Mouse (Mus musculus) embryonic fibroblast, embryonic 13.5 days (primary cell): Measurements from ENCODE around the gene Kctd18. TPM values are rescaled to one million over a fixed set of nuclear protein-coding genes. Genes with fewer than 3 reads are reported as not detected.

ENCODE experiments used
- H3K27ac ChIP-seq: 2 replicates; pipeline ENCODE4 v1.5.1; 2012; ENCODE audit warnings: low read length, control low read depth, inconsistent platforms; ENCODE audit not compliant: insufficient read depth
- H3K4me1 ChIP-seq: 2 replicates; pipeline ENCODE4 v1.6.1; 2011; ENCODE audit warnings: low read length; ENCODE audit not compliant: control insufficient read depth, insufficient read depth
- H3K4me3 ChIP-seq: 2 replicates; pipeline ENCODE4 v1.5.1; 2011; ENCODE audit warnings: mild to moderate bottlenecking, control low read depth, low read length; ENCODE audit not compliant: insufficient read depth
- CTCF ChIP-seq: IDR thresholded peaks from 2 replicates; pipeline ENCODE4 v1.5.1; 2011; ENCODE audit warnings: mild to moderate bottlenecking, control low read depth, low read length, moderate library complexity, borderline replicate concordance; ENCODE audit not compliant: insufficient read depth
- POLR2A ChIP-seq: IDR thresholded peaks from 2 replicates; pipeline ENCODE4 v1.6.1; 2011; ENCODE audit warnings: low read depth, mild to moderate bottlenecking, control low read depth, low read length, moderate library complexity
- polyA plus RNA-seq: library from polyadenylated mRNA; stranded (reverse); fragments of >200 nt; gene quantifications from 2 replicates; pipeline ENCODE4 v1.2.4, GENCODE M21; 2011; ENCODE audit warnings: low read depth; ENCODE audit not compliant: missing spikeins, insufficient read length

The Kctd18 gene
- polyA plus RNA-seq, 1 experiment: 19.2 TPM

DNA sequence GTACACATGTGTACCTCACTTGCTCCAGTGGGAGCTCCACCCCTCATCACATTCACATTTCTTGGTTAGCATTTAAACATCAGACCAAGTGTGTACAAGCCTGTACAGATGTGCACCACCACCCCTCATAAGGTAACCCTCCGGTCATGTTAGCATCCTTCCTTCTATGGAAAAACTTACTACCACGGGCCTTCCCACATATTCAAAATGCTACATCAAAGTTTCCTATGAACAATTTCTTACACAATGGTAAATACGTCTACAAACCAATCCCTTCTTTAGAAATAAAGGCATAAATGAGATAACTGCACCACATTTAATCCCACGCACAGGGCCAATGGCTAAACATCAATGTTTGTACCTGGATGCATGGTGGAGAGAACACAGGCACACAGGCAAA lies 66.2 kb downstream of the Kctd18 start:
- no peak overlapping the region for H3K27ac ChIP-seq
- TF ChIP-seq CTCF (no peak), POLR2A (no peak)
- no peak overlapping the region for H3K4me3 ChIP-seq
- peaks cover 3% of the 10 kb centered on the region for H3K4me1 ChIP-seq

DNA sequence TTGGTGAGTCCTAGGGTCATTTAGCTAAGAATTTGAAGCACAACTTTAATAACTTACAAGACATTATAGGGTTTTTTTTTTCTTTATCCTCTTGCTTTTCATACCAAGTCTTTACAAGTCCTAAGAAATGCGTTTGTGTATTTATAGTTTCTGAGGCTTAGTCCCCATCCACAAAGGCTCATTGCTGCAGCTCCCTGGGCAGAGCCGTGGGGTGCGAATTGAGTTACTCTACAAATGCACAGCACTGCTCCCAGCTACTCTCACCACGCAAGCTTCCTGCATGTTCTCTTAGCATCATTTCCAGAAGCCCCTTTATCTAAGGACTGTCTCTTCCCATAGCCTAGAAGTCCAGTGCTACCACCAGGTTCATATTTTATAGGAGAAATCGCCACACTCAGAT lies 69.0 kb downstream of the Kctd18 start:
- no peak for TF ChIP-seq CTCF
- TF ChIP-seq POLR2A: no peak
- Histone ChIP-seq H3K4me1 (peaks cover 7% of the 10 kb centered on the region), H3K27ac (no peak overlapping the region), H3K4me3 (no peak overlapping the region)

DNA sequence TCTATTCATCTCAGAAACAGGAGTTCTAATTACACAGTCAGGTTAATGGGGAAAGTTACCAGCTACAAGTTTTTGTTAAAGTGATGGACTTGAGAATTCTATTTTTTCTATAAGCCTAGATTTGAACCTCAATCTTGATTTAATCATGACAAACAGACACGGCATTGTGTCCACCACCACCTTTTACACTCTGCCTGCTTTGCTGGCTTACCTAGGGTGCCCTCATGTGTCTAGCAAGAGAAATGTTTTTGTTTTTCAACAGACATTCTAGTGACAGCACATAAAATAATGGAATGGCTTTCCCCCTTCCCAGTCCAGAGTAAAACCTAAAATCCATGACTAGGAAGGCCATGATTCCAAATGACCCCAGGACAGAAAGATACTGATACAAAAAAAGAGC lies 69.6 kb downstream of the Kctd18 start:
- Histone ChIP-seq H3K4me1 (peaks cover 7% of the 10 kb centered on the region), H3K4me3 (no peak overlapping the region), H3K27ac (no peak overlapping the region)
- TF ChIP-seq CTCF (peak; percentile 53; the same call in 1 of the 2 replicates), POLR2A (no peak)

DNA sequence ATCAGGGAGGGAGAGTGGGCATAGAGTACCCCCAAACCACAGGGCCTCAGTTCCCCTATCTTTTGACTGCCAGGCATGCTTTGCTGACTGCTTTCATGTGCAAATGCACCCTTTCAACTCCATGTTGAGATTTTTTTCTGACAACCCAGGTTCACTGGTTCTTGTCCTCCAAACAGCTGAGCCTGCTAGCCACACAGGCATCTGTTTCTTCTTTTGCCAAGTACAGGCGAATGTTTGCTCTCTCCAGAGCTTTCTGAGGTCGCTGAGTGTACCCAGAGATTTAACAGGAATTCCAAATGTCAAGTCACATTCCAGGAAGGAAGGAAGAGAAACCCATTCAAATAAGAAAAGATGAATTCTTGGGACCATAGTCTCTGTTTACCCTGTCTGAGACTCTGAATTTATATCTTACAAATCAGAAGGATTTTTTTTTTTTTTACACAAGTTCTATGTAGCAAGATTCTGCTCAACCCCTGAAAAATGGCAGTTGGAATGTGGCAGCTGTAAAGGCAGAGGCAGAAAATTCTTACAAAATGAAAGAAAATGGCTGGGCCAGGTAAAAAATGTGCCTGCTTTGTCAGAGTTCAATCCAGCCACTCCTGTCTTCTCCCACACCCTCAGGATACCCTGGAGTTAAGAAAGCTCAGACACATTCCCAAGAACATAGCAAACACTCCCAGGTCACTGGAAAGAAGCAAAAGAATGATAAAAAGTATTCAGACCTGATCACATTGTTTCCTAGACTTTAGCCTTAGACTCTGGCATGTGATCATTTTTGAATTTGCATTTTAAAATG lies 71.0 kb downstream of the Kctd18 start:
- Histone ChIP-seq H3K4me1 (peaks cover 7% of the 10 kb centered on the region), H3K4me3 (no peak overlapping the region), H3K27ac (peak overlapping the region; percentile 22)
- TF ChIP-seq POLR2A (no peak), CTCF (no peak)

DNA sequence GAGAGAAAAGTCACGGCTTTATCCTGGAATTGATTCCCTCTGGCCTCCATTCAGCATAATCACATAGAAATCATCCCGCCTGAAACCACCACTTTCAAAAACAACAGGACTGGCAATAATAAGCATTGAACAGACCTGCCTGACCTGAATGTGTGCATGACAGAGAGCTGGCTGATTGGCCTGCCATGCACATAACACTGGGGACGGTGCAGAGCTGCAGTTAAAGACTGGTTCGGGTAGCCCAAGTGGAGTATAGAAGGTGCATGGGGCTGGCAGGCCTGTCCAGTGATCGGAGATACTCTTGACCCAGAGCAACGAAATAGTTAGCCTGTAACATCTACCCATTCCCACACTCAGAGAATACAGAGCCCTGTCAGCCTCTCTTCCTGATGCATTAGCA lies 76.5 kb downstream of the Kctd18 start:
- Histone ChIP-seq H3K27ac (no peak overlapping the region), H3K4me3 (no peak overlapping the region), H3K4me1 (peaks cover under 1% of the 10 kb centered on the region)
- TF ChIP-seq CTCF (no peak), POLR2A (no peak)

DNA sequence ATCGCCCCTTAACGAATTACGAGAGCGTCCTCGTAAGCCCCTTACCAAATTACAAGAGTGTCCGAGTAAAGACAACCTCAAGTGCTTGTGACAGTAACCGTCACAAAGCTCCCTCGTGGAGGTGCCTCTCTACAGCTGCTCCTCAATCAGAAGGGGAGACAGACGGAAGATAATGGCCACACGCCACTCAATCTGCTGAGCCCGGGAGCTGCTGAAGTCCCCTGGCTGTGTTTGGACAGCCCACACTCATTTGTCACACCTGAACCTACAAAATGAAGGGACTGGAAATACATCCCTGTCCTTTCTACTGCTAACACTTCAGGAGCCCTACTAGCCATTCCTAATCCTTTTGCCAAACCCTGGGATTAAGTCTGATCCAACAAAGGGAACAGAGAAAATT lies 77.0 kb downstream of the Kctd18 start:
- Histone ChIP-seq H3K4me1 (no peaks in the 10 kb centered on the region), H3K4me3 (no peak overlapping the region), H3K27ac (no peak overlapping the region)
- no peak for TF ChIP-seq CTCF
- TF ChIP-seq POLR2A: no peak

DNA sequence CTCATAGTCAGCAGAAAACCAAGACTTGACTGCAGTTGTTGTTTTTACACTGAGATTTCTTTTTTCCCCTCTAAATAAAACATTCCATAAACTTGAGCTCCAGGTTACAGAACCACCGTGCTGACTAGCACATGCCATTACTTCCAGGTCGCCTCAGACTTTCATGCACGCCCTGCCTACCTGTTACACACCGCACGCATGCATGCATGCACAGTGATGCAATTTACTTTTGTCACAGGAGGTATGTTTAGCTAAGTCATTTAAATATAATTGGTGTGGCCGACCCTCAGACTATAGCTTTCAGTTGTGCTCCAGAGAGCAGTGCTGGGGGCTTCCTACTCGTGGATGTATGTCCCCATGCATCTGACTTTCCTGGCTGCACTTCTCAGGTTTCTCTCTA lies 77.7 kb downstream of the Kctd18 start:
- H3K4me1 ChIP-seq: no peaks in the 10 kb centered on the region

DNA sequence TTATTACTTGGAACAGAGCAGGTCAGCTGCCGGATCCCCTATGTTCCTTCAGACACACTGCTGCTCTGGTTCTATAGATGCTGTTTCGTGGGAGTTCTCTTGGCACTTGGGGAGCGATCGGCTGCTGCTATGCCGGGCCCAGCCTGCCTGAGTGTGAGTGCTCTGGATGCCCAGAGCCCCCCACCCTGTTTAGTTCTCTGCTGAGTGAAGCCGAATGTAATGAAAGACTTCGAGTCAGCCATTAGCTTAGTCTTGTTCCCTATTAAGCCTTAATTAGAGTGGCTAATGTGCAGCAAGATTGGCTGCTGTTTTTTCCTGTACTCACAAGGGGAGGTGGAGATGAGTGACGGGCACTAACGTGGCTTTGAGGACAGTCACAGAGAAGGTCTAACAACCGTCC lies 78.1 kb downstream of the Kctd18 start:
- TF ChIP-seq CTCF (no peak), POLR2A (no peak)
- no peaks in the 10 kb centered on the region for H3K4me1 ChIP-seq
- no peak overlapping the region for H3K4me3 ChIP-seq
- H3K27ac ChIP-seq: no peak overlapping the region

More for the DNA sequence above, 77.7 kb downstream of the Kctd18 start:
- no peak overlapping the region for H3K4me3 ChIP-seq
- no peak overlapping the region for H3K27ac ChIP-seq
- no peak for TF ChIP-seq CTCF
- TF ChIP-seq POLR2A: no peak

DNA sequence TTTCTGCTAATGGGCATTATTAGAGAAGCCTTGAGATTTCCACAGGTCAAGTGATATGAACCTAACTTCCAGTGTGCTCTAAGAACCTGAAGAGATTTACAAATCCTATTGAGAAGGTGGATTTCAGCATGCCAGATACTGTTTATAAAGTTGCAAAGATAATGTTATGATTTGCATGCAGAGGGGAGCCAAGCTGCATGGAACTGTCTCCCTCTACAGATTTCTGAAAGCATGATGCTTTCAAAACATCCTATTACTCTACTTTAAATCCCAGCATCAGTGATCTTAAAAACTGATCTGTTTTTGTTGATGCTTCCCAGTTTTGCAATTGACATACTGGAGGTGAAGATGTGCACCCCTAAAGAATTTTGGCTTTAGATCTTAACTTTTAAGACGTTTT lies 84.5 kb downstream of the Kctd18 start:
- no peak overlapping the region for H3K27ac ChIP-seq
- no peak overlapping the region for H3K4me3 ChIP-seq
- TF ChIP-seq POLR2A (no peak), CTCF (no peak)
- H3K4me1 ChIP-seq: no peaks in the 10 kb centered on the region

DNA sequence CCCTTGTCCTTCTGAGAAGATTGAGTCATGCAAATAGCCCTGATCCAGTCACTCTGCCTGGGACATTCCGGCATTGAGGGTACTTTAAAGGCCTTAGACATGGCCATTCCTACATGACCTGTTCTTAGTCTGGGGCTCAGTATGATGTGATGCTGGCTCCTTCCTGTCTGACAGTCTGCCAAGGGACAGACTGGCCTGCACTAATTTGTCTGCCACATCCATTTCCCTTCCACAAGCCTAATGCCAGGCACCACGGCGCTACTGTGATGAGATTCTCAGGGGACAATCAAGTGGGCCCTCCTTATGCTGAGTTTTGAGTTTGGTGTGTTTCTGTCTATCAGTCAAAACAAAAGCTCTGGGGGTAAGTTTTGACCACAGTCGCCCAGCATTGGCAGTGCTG lies 100.2 kb downstream of the Kctd18 start:
- H3K4me3 ChIP-seq: no peak overlapping the region
- no peak overlapping the region for H3K27ac ChIP-seq
- no peaks in the 10 kb centered on the region for H3K4me1 ChIP-seq
- TF ChIP-seq CTCF (no peak), POLR2A (no peak)

DNA sequence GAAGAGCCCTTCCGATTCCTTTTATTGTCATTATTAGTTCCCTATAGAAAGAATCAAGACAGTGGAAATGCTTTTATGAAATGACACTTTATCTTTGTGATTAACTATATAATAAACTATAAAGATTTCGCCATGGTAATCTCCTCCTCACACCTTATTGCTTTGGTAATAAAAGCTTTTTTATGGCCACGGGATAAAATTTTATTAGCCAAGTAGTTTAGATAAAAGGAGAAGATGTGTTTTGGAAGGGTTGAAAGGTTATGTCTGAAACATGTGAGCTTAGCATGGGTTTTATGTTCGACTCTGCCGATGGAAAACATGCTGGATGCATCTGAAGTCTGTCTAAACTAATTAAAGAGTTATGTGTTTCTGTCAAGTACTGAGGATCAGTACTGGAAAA lies 101.4 kb downstream of the Kctd18 start:
- no peak overlapping the region for H3K4me3 ChIP-seq
- H3K4me1 ChIP-seq: no peaks in the 10 kb centered on the region
- no peak for TF ChIP-seq CTCF
- TF ChIP-seq POLR2A: no peak
- no peak overlapping the region for H3K27ac ChIP-seq
